Mouse (Mus musculus) embryonic facial prominence, embryonic 12.5 days (tissue): ENCODE measurements around the gene Trim65. TPM values are rescaled to one million over a fixed set of nuclear protein-coding genes. Genes with fewer than 3 reads are reported as not detected.

ENCODE experiments used
- ATAC-seq: fragments of 200-750 bp; cut with Nextera tagmentation; 2 replicates; pipeline ENCODE4 v1.8.0; 2017; ENCODE audit not compliant: insufficient number of reproducible peaks, insufficient read depth, low FRiP score, low TSS enrichment
- H3K27ac ChIP-seq: fragments of 300-500 bp; sonication (generic); 2 replicates; pipeline ENCODE4 v1.5.1; 2016; ENCODE audit warnings: mild to moderate bottlenecking
- H3K27me3 ChIP-seq: fragments of 300-500 bp; sonication (generic); 2 replicates; pipeline ENCODE4 v1.6.1; 2016; ENCODE audit warnings: mild to moderate bottlenecking, moderate library complexity
- H3K36me3 ChIP-seq: fragments of 300-500 bp; sonication (generic); 2 replicates; pipeline ENCODE4 v1.6.1; 2016; ENCODE audit warnings: mild to moderate bottlenecking
- H3K4me1 ChIP-seq: fragments of 300-500 bp; sonication (generic); 2 replicates; pipeline ENCODE4 v1.6.1; 2016
- H3K4me2 ChIP-seq: fragments of 300-500 bp; sonication (generic); replicated peaks from 2 replicates; pipeline ENCODE4 v1.6.1; 2016; ENCODE audit warnings: mild to moderate bottlenecking, moderate library complexity
- H3K4me3 ChIP-seq: fragments of 300-500 bp; sonication (generic); 2 replicates; pipeline ENCODE4 v1.5.1; 2016; ENCODE audit warnings: mild to moderate bottlenecking
- H3K9ac ChIP-seq: fragments of 300-500 bp; sonication (generic); 2 replicates; pipeline ENCODE4 v1.6.1; 2016; ENCODE audit warnings: mild to moderate bottlenecking, moderate library complexity
- H3K9me3 ChIP-seq: fragments of 300-500 bp; sonication (generic); 2 replicates; pipeline ENCODE4 v1.6.1; 2016; ENCODE audit warnings: mild to moderate bottlenecking, moderate library complexity
- WGBS: fragments of 180-500 bp; shearing (Covaris S2); methylation state at CpG from one replicate; pipeline ENCODE4 v1.1.7; 2016; 5-methylcytosine and 5-hydroxymethylcytosine counted together
- polyA plus RNA-seq: library from polyadenylated mRNA; unstranded; fragments of >200 nt; fragmentation: Nextera tagmentation; extraction: Ambion mirVana; gene quantifications from 2 replicates; pipeline ENCODE4 v1.2.1, GENCODE M21; 2016

The Trim65 gene
- polyA plus RNA-seq, 1 experiment from 2014 or later = 2.3 TPM

GRCm38 (mm10) chr11:116161312-116161711, 30.4 kb upstream of the Trim65 start:
- ATAC-seq = no peak
- no peak overlapping the region for H3K27ac ChIP-seq

GRCm38 (mm10) chr11:116150960-116151359, 20.0 kb upstream of the Trim65 start:
- no peak overlapping the region for H3K27ac ChIP-seq
- H3K4me3 ChIP-seq = no peak overlapping the region
- 92% methylated on average over 2 of the region's 2 CpGs for WGBS
- no peaks in the 10 kb centered on the region for H3K4me1 ChIP-seq
- no peak for ATAC-seq
- no peaks in the 10 kb centered on the region for H3K9me3 ChIP-seq
- no peak overlapping the region for H3K4me2 ChIP-seq
- peaks cover 99% of the 10 kb centered on the region for H3K36me3 ChIP-seq
- H3K9ac ChIP-seq = no peak overlapping the region
- H3K27me3 ChIP-seq = no peaks in the 10 kb centered on the region

More at GRCm38 (mm10) chr11:116161312-116161711, 30.4 kb upstream of the Trim65 start:
- H3K9me3 ChIP-seq = no peaks in the 10 kb centered on the region
- no peak overlapping the region for H3K4me2 ChIP-seq
- H3K9ac ChIP-seq = no peak overlapping the region
- H3K36me3 ChIP-seq = peaks cover 74% of the 10 kb centered on the region
- 60% methylated on average over 12 of the region's 12 CpGs for WGBS
- H3K27me3 ChIP-seq = no peaks in the 10 kb centered on the region
- H3K4me3 ChIP-seq = no peak overlapping the region
- no peaks in the 10 kb centered on the region for H3K4me1 ChIP-seq

- peaks cover 99% of the 10 kb centered on the region for H3K36me3 ChIP-seq
- 85% methylated on average over 6 of the region's 6 CpGs for WGBS
- no peak for ATAC-seq
Measured at GRCm38 (mm10) chr11:116149341-116149740, 18.4 kb upstream of the Trim65 start.

GRCm38 (mm10) chr11:116148761-116149221, 17.9 kb upstream of the Trim65 start:
- no peaks in the 10 kb centered on the region for H3K4me1 ChIP-seq
- peaks cover 99% of the 10 kb centered on the region for H3K36me3 ChIP-seq
- H3K4me2 ChIP-seq = no peak overlapping the region
- no peak overlapping the region for H3K4me3 ChIP-seq
- 62% methylated on average over 20 of the region's 20 CpGs for WGBS
- H3K27me3 ChIP-seq = no peaks in the 10 kb centered on the region
- H3K27ac ChIP-seq = no peak overlapping the region
- ATAC-seq = no peak
- no peak overlapping the region for H3K9ac ChIP-seq
- no peaks in the 10 kb centered on the region for H3K9me3 ChIP-seq

More at GRCm38 (mm10) chr11:116149341-116149740, 18.4 kb upstream of the Trim65 start:
- Histone ChIP-seq H3K4me3 (no peak overlapping the region), H3K9me3 (no peaks in the 10 kb centered on the region), H3K4me2 (no peak overlapping the region), H3K4me1 (no peaks in the 10 kb centered on the region), H3K27ac (no peak overlapping the region), H3K27me3 (no peaks in the 10 kb centered on the region), H3K9ac (no peak overlapping the region)

- Histone ChIP-seq H3K4me1 (no peaks in the 10 kb centered on the region), H3K9ac (no peak overlapping the region), H3K4me2 (no peak overlapping the region), H3K27ac (no peak overlapping the region), H3K4me3 (no peak overlapping the region), H3K9me3 (no peaks in the 10 kb centered on the region), H3K36me3 (peaks cover 99% of the 10 kb centered on the region), H3K27me3 (no peaks in the 10 kb centered on the region)
- no peak for ATAC-seq
- WGBS = 76% methylated on average over 25 of the region's 25 CpGs
Measured at GRCm38 (mm10) chr11:116146294-116146985, 15.5 kb upstream of the Trim65 start.

GRCm38 (mm10) chr11:116145481-116146293, 14.8 kb upstream of the Trim65 start:
- Histone ChIP-seq H3K9me3 (no peaks in the 10 kb centered on the region), H3K36me3 (peaks cover 91% of the 10 kb centered on the region), H3K4me3 (no peak overlapping the region), H3K4me2 (no peak overlapping the region), H3K4me1 (no peaks in the 10 kb centered on the region), H3K27ac (no peak overlapping the region), H3K9ac (no peak overlapping the region), H3K27me3 (no peaks in the 10 kb centered on the region)
- 56% methylated on average over 18 of the region's 18 CpGs for WGBS
- no peak for ATAC-seq

GRCm38 (mm10) chr11:116143468-116143867, 12.5 kb upstream of the Trim65 start:
- Histone ChIP-seq H3K4me2 (no peak overlapping the region), H3K9ac (no peak overlapping the region), H3K27ac (no peak overlapping the region), H3K4me3 (no peak overlapping the region), H3K4me1 (no peaks in the 10 kb centered on the region), H3K9me3 (no peaks in the 10 kb centered on the region), H3K27me3 (no peaks in the 10 kb centered on the region), H3K36me3 (peaks cover 69% of the 10 kb centered on the region)
- 84% methylated on average over 3 of the region's 3 CpGs for WGBS
- no peak for ATAC-seq

GRCm38 (mm10) chr11:116142211-116142991, 11.5 kb upstream of the Trim65 start:
- Histone ChIP-seq H3K4me1 (peaks cover 5% of the 10 kb centered on the region; the same call in 1 of the 2 replicates), H3K9ac (no peak overlapping the region), H3K27ac (no peak overlapping the region), H3K9me3 (no peaks in the 10 kb centered on the region), H3K36me3 (peaks cover 58% of the 10 kb centered on the region), H3K4me3 (no peak overlapping the region), H3K27me3 (no peaks in the 10 kb centered on the region), H3K4me2 (no peak overlapping the region)
- ATAC-seq = no peak
- WGBS = 50% methylated on average over 10 of the region's 10 CpGs

- H3K36me3 ChIP-seq = peaks cover 38% of the 10 kb centered on the region
- WGBS = under 1% methylated on average over 60 of the region's 60 CpGs
- peak; percentile 92 for ATAC-seq
Measured at GRCm38 (mm10) chr11:116138468-116139138, 7.7 kb upstream of the Trim65 start, which contains the start of gene Mrpl38. Mrpl38 (minus strand) TSS chr11:116138868.

GRCm38 (mm10) chr11:116138096-116138467, 7.2 kb upstream of the Trim65 start:
- H3K9me3 ChIP-seq = no peaks in the 10 kb centered on the region
- no peak for ATAC-seq
- H3K27ac ChIP-seq = peak overlapping the region; percentile 59; the same call in 1 of the 2 replicates
- WGBS = under 1% methylated on average over 20 of the region's 20 CpGs
- peaks cover 36% of the 10 kb centered on the region for H3K36me3 ChIP-seq
- peak overlapping the region; percentile 57 for H3K4me2 ChIP-seq
- H3K4me1 ChIP-seq = peaks cover 5% of the 10 kb centered on the region
- H3K9ac ChIP-seq = peak overlapping the region; percentile 86
- peak overlapping the region; percentile 83 for H3K4me3 ChIP-seq
- no peaks in the 10 kb centered on the region for H3K27me3 ChIP-seq

More at GRCm38 (mm10) chr11:116138468-116139138, 7.7 kb upstream of the Trim65 start, which contains the start of gene Mrpl38:
- peak within 1 kb of the TSS; percentile 57 for H3K4me2 ChIP-seq
- H3K4me1 ChIP-seq = peaks cover 5% of the 10 kb centered on the region
- H3K27ac ChIP-seq = peak within 1 kb of the TSS; percentile 59; the same call in 1 of the 2 replicates
- H3K27me3 ChIP-seq = no peaks in the 10 kb centered on the region
- peak within 1 kb of the TSS; percentile 83 for H3K4me3 ChIP-seq
- peak within 1 kb of the TSS; percentile 86 for H3K9ac ChIP-seq
- no peaks in the 10 kb centered on the region for H3K9me3 ChIP-seq

- no peaks in the 10 kb centered on the region for H3K27me3 ChIP-seq
- no peak overlapping the region for H3K4me3 ChIP-seq
- no peak overlapping the region for H3K9ac ChIP-seq
- ATAC-seq = no peak
- H3K36me3 ChIP-seq = peaks cover 30% of the 10 kb centered on the region
- no peaks in the 10 kb centered on the region for H3K9me3 ChIP-seq
- peaks cover 16% of the 10 kb centered on the region for H3K4me1 ChIP-seq
- no peak overlapping the region for H3K4me2 ChIP-seq
- 85% methylated on average over 10 of the region's 10 CpGs for WGBS
- no peak overlapping the region for H3K27ac ChIP-seq
Measured at GRCm38 (mm10) chr11:116134171-116134570, 3.2 kb upstream of the Trim65 start.
